Mouse (Mus musculus) forebrain, embryonic 11.5 days (tissue): ENCODE data around the gene Cited4. TPM values are rescaled to one million over a fixed set of nuclear protein-coding genes. Genes with fewer than 3 reads are reported as not detected.
A peak's percentile ranks its signal among the peaks of the same experiment; 100 is the strongest.

Experiments
- ATAC-seq: fragments of 200-750 bp; cut with Nextera tagmentation; replicated peaks from 2 replicates; pipeline ENCODE4 v1.8.0; 2017; ENCODE audit warnings: moderate TSS enrichment; ENCODE audit not compliant: low FRiP score
- DNase-seq: peaks from one replicate; pipeline ENCODE4 v3.0.0-alpha.2; 2017; ENCODE audit warnings: low spot score
- H3K27ac ChIP-seq: fragments of 300-500 bp; sonication (generic); 2 replicates; pipeline ENCODE4 v1.5.1; 2014; ENCODE audit warnings: low read depth, low read length
- H3K27me3 ChIP-seq: fragments of 300-500 bp; sonication (generic); 2 replicates; pipeline ENCODE4 v1.6.1; 2014; ENCODE audit warnings: mild to moderate bottlenecking, low read length, mixed read lengths; ENCODE audit not compliant: control insufficient read depth, insufficient read depth
- H3K36me3 ChIP-seq: fragments of 300-500 bp; sonication (generic); 2 replicates; pipeline ENCODE4 v1.6.1; 2014; ENCODE audit warnings: mild to moderate bottlenecking, low read length, moderate library complexity, mixed read lengths; ENCODE audit not compliant: control insufficient read depth, insufficient read depth
- H3K4me1 ChIP-seq: fragments of 300-500 bp; sonication (generic); replicated peaks from 2 replicates; pipeline ENCODE4 v1.6.1; 2014; ENCODE audit warnings: low read length, mixed read lengths; ENCODE audit not compliant: control insufficient read depth, insufficient read depth
- H3K4me2 ChIP-seq: fragments of 300-500 bp; sonication (generic); 2 replicates; pipeline ENCODE4 v1.6.1; 2014; ENCODE audit warnings: low read depth, mild to moderate bottlenecking, low read length, moderate library complexity, mixed read lengths; ENCODE audit not compliant: severe bottlenecking
- H3K4me3 ChIP-seq: fragments of 300-500 bp; sonication (generic); 2 replicates; pipeline ENCODE4 v1.5.1; 2014; ENCODE audit warnings: low read depth, low read length
- H3K9ac ChIP-seq: fragments of 300-500 bp; sonication (generic); 2 replicates; pipeline ENCODE4 v1.6.1; 2014; ENCODE audit warnings: low read length
- H3K9me3 ChIP-seq: fragments of 300-500 bp; sonication (generic); 2 replicates; pipeline ENCODE4 v1.6.1; 2016; ENCODE audit warnings: low read length, mixed read lengths; ENCODE audit not compliant: control insufficient read depth
- WGBS: fragments of 180-500 bp; shearing (Covaris S2); extraction: QIAGEN DNeasy Blood & Tissue Kit; methylation state at CpG from one replicate; pipeline ENCODE4 v1.1.7; 2014; 5-methylcytosine and 5-hydroxymethylcytosine counted together
- polyA plus RNA-seq: library from polyadenylated mRNA; unstranded; fragments of >200 nt; fragmentation: Nextera tagmentation; extraction: Ambion mirVana; gene quantifications from 2 replicates; pipeline ENCODE4 v1.2.1, GENCODE M21; 2014

Cited4 gene
- polyA plus RNA-seq, 1 experiment from 2014 or later, result 10.8 TPM

DNA sequence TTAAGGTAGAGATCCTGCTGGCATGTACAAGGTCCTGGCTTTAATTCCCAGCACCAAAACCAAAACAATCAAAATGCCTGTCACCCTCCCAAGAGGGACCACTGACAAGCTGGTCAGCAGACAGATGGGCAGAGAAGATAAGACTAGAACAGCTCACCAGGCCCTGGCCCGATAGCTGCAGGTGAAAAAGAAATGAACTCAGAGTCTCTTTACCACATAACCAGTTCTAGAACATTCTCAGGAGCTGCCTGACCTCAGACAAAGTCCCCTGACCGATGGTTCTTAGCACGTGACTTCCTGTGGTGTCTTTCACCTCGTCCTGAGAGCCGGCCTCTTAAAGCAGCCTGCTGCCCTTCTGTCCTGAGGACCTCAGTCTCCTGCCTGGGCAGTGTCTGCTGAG is 3.2 kb downstream of the Cited4 start:
- Histone ChIP-seq H3K9ac (no peak overlapping the region), H3K27ac (no peak overlapping the region), H3K4me2 (no peak overlapping the region), H3K36me3 (no peaks in the 10 kb centered on the region), H3K4me1 (peaks cover 6% of the 10 kb centered on the region; the same call in 1 of the 2 replicates), H3K4me3 (no peak overlapping the region), H3K9me3 (no peaks in the 10 kb centered on the region), H3K27me3 (peaks cover 14% of the 10 kb centered on the region)
- 69% methylated on average over 5 of the region's 5 CpGs for WGBS
- no peak for DNase-seq
- ATAC-seq, result no peak

DNA sequence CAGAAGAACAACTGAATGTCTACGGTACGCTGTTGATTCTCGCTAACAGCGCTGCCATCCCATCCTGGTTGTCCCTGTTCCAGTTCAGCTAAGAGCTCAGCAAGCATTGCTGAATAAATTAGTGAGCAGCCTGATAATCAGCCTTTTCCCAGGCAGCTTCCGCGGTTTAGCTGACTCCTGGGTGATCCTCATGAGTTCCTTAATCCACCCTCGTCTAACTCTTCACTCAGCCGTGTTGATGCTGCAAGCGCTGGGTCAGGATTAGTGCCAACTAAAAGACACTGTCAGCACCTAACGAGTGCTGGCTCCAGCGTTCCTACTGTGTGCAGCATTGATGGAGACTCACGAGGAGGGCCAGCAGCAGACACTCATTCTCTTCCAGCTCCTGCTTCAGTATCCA is 4.7 kb downstream of the Cited4 start:
- Histone ChIP-seq H3K27ac (no peak overlapping the region), H3K4me2 (no peak overlapping the region), H3K4me1 (peaks cover 6% of the 10 kb centered on the region; the same call in 1 of the 2 replicates), H3K27me3 (peaks cover 14% of the 10 kb centered on the region), H3K36me3 (no peaks in the 10 kb centered on the region), H3K9me3 (no peaks in the 10 kb centered on the region), H3K4me3 (no peak overlapping the region), H3K9ac (no peak overlapping the region)
- WGBS, result 30% methylated on average over 12 of the region's 12 CpGs
- no peak for ATAC-seq
- no peak for DNase-seq

DNA sequence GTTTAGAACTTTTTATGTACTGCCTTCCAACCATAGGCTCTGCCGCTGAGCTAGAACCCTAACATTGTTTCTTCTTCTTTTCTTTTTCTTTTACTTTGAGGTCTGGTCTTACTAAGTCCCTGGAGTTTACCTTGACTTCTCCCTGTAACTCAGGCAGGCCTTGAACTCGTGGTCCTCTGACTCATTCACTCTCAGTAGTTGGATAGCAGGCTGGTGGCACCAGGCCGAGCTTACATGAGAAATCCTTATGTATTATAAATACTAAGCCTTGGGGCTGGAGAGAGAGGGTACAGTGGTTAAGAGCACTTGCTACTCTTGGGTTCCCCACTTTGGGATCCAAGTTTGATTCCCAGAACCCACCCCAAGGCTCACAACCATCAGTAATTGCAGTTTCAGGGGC is 7.2 kb downstream of the Cited4 start:
- WGBS, result 87% methylated on average over 3 of the region's 3 CpGs
- Histone ChIP-seq H3K9me3 (no peaks in the 10 kb centered on the region), H3K9ac (no peak overlapping the region), H3K27ac (no peak overlapping the region), H3K36me3 (no peaks in the 10 kb centered on the region), H3K4me1 (no peaks in the 10 kb centered on the region), H3K4me2 (no peak overlapping the region), H3K27me3 (no peaks in the 10 kb centered on the region), H3K4me3 (no peak overlapping the region)
- ATAC-seq, result no peak
- no peak for DNase-seq

DNA sequence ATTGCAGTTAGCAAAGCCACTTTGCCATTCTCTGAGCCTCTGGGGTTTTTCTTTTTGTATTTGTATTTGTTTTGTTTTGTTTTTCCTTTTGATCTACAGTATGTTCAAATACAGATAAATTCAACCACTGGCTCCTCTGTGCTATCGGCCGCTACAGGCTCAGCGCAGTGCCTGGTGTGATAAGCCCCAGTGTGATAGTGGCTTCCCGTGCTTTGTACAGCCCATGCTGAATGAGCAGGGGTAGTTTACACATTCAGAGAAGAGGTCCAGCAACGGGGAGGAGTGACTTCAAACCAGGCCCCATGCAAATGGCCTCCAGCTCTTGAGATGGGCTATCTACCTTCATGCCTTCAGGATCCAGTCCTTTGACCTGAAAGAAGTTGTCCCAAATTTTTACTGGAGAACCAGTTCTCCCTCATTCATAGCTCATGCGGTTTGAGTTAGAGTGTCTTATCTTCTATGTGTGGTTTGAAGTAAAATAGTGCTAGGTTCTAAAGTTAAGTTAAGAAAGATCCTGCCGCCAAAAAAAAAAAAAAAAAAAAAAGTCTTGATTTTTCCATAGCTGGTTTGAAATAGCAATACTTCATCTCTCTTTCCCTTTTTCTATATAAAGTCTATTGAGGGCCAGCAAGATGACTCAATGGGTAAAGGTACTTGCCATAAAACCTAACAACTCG is 8.5 kb downstream of the Cited4 start:
- Histone ChIP-seq H3K4me1 (no peaks in the 10 kb centered on the region), H3K27ac (no peak overlapping the region), H3K36me3 (no peaks in the 10 kb centered on the region), H3K9ac (no peak overlapping the region), H3K4me2 (no peak overlapping the region), H3K27me3 (no peaks in the 10 kb centered on the region), H3K9me3 (no peaks in the 10 kb centered on the region), H3K4me3 (no peak overlapping the region)
- WGBS, result 81% methylated on average over 8 of the region's 8 CpGs
- ATAC-seq (no peak), DNase-seq (no peak)

DNA sequence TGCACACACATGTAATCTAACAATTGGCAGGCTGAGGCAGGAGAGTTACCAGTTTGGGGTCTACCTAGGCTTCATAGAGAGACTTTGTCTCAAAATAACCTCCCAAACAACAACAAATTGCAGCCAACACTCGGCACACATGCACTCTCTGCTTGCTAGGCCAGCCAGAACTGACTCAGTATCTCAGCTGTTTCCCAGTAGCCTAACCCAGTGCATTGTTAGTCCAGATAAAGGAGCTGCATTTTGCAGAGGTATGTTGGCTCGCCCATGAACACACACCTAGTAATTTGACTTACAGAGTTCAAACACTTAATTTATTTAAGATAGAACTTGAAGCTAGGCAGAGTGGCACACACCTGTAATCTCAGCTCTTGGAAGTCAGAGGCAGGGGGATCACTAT is 9.3 kb downstream of the Cited4 start:
- Histone ChIP-seq H3K9ac (no peak overlapping the region), H3K9me3 (no peaks in the 10 kb centered on the region), H3K27ac (no peak overlapping the region), H3K27me3 (no peaks in the 10 kb centered on the region), H3K4me3 (no peak overlapping the region), H3K4me2 (no peak overlapping the region), H3K4me1 (no peaks in the 10 kb centered on the region), H3K36me3 (no peaks in the 10 kb centered on the region)
- no peak for DNase-seq
- ATAC-seq, result no peak
- 67% methylated on average over 2 of the region's 2 CpGs for WGBS

DNA sequence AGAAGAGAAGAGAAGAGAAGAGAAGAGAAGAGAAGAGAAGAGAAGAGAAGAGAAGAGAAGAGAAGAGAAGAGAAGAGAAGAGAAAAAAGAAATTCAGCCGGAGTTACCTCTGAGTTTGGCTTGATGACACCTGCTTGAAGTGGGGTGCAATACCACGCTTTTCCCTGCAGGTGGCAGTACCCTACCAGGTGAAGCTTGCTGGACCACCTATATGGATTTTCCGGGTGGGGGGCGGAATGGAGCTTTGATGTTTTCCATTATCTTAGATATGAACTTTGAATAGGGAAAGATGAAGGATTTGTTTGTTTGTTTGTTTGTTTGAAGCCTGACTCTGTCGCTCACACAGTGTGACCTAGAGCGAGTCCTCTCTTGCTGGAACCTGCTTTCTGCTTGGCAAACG is 14.6 kb downstream of the Cited4 start:
- peak; percentile 68 for DNase-seq
- Histone ChIP-seq H3K27ac (no peak overlapping the region), H3K9ac (no peak overlapping the region), H3K9me3 (no peaks in the 10 kb centered on the region), H3K27me3 (no peaks in the 10 kb centered on the region), H3K4me1 (no peaks in the 10 kb centered on the region), H3K4me2 (no peak overlapping the region), H3K4me3 (no peak overlapping the region), H3K36me3 (no peaks in the 10 kb centered on the region)
- 55% methylated on average over 7 of the region's 7 CpGs for WGBS
- no peak for ATAC-seq

DNA sequence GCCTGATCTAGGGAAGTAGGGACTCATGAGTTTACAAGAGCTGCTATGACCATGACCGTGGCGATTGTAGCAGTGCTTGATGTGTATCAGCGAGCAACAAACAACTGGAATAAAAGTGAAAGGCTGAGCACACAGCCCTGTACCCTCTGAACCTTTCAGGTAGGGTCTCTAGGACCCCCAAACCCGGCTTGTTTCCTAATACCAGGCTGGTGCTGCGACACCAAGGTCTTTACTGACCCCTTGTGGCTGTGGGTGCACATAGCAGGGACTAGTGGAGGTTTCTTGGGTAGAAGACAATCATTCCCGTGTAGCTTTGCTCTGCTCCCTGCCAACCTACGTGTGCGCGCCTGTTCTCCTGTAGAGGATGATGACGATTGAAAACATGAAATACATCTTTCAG is 15.8 kb downstream of the Cited4 start:
- Histone ChIP-seq H3K4me2 (no peak overlapping the region), H3K4me3 (no peak overlapping the region), H3K9ac (no peak overlapping the region), H3K9me3 (no peaks in the 10 kb centered on the region), H3K27me3 (no peaks in the 10 kb centered on the region), H3K27ac (no peak overlapping the region), H3K4me1 (no peaks in the 10 kb centered on the region), H3K36me3 (no peaks in the 10 kb centered on the region)
- WGBS, result 35% methylated on average over 10 of the region's 10 CpGs
- ATAC-seq (0 out of 2 replicates have a peak, but pooled peaks have one; percentile 5), DNase-seq (peak; percentile 79)

DNA sequence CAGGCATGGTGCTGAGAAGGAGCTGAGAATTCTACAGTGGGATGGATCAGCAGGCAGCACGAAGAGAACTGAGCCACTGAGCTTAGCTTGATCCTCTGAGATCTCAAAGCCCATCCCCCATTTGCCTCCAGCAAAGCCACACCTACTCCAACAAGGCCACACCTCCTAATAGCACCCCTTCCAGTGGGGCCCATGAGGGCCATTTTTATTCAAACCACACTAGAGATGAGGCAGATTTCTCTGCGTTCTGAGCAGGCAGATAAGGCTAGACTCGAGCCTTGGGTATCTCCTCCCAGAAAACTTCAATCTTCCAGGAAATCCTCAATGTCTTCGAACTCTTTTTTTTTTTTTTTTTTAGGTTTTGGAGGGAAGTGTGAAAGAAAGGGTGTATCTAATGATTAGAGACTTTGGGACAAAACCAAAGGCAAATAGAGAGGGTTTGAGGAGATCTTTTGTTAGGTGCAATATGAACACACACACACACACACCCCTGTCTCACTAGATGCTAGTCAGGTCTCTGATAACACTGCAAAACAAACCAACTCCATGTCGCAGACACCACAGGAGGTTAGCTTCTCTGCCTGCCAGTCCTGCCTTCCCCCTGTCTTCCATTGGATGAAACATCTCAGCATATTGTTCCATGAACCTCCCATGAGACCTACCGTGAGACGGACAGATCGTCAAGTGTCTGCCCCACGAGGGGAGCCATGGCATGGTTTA is 17.1 kb downstream of the Cited4 start:
- H3K27me3 ChIP-seq, result no peaks in the 10 kb centered on the region
- H3K27ac ChIP-seq, result no peak overlapping the region
- DNase-seq, result no peak
- no peaks in the 10 kb centered on the region for H3K9me3 ChIP-seq
- WGBS, result 62% methylated on average over 9 of the region's 9 CpGs
- H3K9ac ChIP-seq, result no peak overlapping the region
- ATAC-seq, result no peak
- no peaks in the 10 kb centered on the region for H3K4me1 ChIP-seq
- H3K4me2 ChIP-seq, result no peak overlapping the region
- H3K36me3 ChIP-seq, result no peaks in the 10 kb centered on the region
- H3K4me3 ChIP-seq, result no peak overlapping the region

DNA sequence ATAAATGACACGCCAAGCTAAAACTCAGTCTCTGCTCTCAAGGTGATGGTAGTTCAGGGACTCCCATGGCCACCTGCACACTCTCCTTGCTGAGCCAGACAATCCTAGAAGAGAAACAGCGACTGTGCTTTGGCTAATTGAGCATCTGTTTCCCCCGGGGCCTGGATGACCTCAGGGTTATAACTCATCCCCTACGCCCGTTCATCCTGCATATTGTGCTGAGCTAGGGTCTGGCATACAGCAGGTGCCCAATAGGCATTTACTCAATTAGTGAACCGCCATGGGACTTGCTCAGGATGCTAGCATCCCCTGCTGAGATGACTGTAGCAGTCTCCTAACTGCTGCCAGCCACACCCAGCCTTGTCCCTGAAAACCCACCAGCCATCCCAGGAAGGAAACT is 20.9 kb downstream of the Cited4 start:
- no peak for ATAC-seq
- H3K36me3 ChIP-seq, result no peaks in the 10 kb centered on the region
- 47% methylated on average over 6 of the region's 6 CpGs for WGBS

More for the DNA sequence above, 20.9 kb downstream of the Cited4 start:
- Histone ChIP-seq H3K4me2 (no peak overlapping the region), H3K9ac (no peak overlapping the region), H3K4me3 (no peak overlapping the region), H3K4me1 (no peaks in the 10 kb centered on the region), H3K9me3 (no peaks in the 10 kb centered on the region), H3K27ac (no peak overlapping the region), H3K27me3 (no peaks in the 10 kb centered on the region)
- no peak for DNase-seq
